Mouse (Mus musculus): ENCODE measurements at regions not wholly inside any gene's neighbourhood (a gene's known extent, or its start where the extent isn't known, plus 50 kb on each side); places are given as distances from the start of the nearest gene placed in this dataset.

- H3K4me3 ChIP-seq (ENCODE audit: low read depth, low read length): no peak overlapping the region
- no peak for ATAC-seq (ENCODE audit: insufficient number of reproducible peaks, insufficient read depth, low FRiP score, low read depth)
- no peaks in the 10 kb centered on the region for H3K36me3 ChIP-seq (ENCODE audit: control insufficient read depth, insufficient read depth, low read length)
- H3K9me3 ChIP-seq (ENCODE audit: control insufficient read depth, low read depth, low read length): no peaks in the 10 kb centered on the region
- H3K9ac ChIP-seq (replicated peaks; ENCODE audit: low read depth, low read length): no peak overlapping the region
- H3K4me1 ChIP-seq (ENCODE audit: control insufficient read depth, insufficient read depth, low read length): no peaks in the 10 kb centered on the region
- H3K27ac ChIP-seq (ENCODE audit: low read length): no peak overlapping the region
- H3K4me2 ChIP-seq (replicated peaks; ENCODE audit: low read depth, low read length): no peak overlapping the region
- H3K27me3 ChIP-seq (ENCODE audit: control insufficient read depth, insufficient read depth, low read length): no peaks in the 10 kb centered on the region
- WGBS: 65% methylated on average over 4 of the region's 4 CpGs
Observed at GRCm38 (mm10) chr2:128523425-128524108, 67.4 kb upstream of the Spdye4c start.

DNA sequence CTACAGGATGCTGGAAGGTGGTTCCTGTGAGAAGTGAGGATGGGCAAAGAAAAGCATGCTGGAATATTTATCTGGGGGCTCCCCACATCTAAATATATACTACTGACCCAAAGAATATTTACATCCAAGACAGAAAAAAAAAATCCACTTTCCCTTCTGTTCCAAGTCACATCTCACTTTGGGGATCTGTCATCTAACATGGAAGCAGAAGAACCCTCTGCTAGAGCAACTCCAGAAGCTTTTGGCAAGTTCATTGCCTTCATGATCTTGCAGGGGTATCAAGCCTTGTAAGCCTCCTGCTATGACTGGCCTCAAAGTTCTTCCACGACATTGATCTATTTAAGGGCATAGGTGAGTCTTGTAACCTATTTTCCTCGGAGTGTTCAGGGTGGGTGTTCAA is 64.9 kb upstream of the Spdye4c start:
- H3K4me1 ChIP-seq (ENCODE audit: control insufficient read depth, insufficient read depth, low read length): no peaks in the 10 kb centered on the region
- 72% methylated on average over 2 of the region's 2 CpGs for WGBS
- ATAC-seq (ENCODE audit: insufficient number of reproducible peaks, insufficient read depth, low FRiP score, low read depth): no peak

DNA sequence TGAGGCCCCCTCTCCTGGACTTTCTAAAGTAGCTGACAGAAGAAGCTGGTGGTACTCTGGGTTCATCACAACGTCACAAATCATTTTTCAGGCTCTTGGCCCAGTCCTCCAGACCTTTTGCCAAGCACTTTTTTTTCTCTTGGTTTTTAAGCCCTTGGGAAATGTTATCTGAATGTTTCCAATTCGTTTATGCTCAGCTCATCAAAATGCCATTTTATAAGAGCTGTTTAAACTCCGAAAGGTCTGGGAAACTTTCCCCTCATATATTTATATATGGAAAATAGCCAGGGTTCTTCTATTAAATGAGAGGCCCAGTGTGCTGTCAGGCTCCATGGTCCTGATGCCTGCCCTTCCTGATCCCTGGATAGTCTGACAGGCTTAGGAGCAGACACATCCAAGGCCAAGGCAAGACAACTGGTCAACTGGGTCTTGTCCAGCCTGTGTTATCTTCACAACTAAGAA is 64.1 kb upstream of the Spdye4c start:
- WGBS: 42% methylated on average over 3 of the region's 3 CpGs
- H3K27ac ChIP-seq (ENCODE audit: low read length): peak overlapping the region; percentile 44; the same call in 1 of the 2 replicates
- H3K9me3 ChIP-seq (ENCODE audit: control insufficient read depth, low read depth, low read length): no peaks in the 10 kb centered on the region
- no peak for ATAC-seq (ENCODE audit: insufficient number of reproducible peaks, insufficient read depth, low FRiP score, low read depth)
- H3K36me3 ChIP-seq (ENCODE audit: control insufficient read depth, insufficient read depth, low read length): no peaks in the 10 kb centered on the region
- H3K4me1 ChIP-seq (ENCODE audit: control insufficient read depth, insufficient read depth, low read length): no peaks in the 10 kb centered on the region
- no peak overlapping the region for H3K4me3 ChIP-seq (ENCODE audit: low read depth, low read length)
- H3K27me3 ChIP-seq (ENCODE audit: control insufficient read depth, insufficient read depth, low read length): no peaks in the 10 kb centered on the region
- H3K4me2 ChIP-seq (replicated peaks; ENCODE audit: low read depth, low read length): no peak overlapping the region
- no peak overlapping the region for H3K9ac ChIP-seq (replicated peaks; ENCODE audit: low read depth, low read length)

More for the DNA sequence above, 64.9 kb upstream of the Spdye4c start:
- H3K9ac ChIP-seq (replicated peaks; ENCODE audit: low read depth, low read length): no peak overlapping the region
- no peak overlapping the region for H3K4me3 ChIP-seq (ENCODE audit: low read depth, low read length)
- no peaks in the 10 kb centered on the region for H3K36me3 ChIP-seq (ENCODE audit: control insufficient read depth, insufficient read depth, low read length)
- no peak overlapping the region for H3K4me2 ChIP-seq (replicated peaks; ENCODE audit: low read depth, low read length)
- no peaks in the 10 kb centered on the region for H3K27me3 ChIP-seq (ENCODE audit: control insufficient read depth, insufficient read depth, low read length)
- no peaks in the 10 kb centered on the region for H3K9me3 ChIP-seq (ENCODE audit: control insufficient read depth, low read depth, low read length)
- no peak overlapping the region for H3K27ac ChIP-seq (ENCODE audit: low read length)

DNA sequence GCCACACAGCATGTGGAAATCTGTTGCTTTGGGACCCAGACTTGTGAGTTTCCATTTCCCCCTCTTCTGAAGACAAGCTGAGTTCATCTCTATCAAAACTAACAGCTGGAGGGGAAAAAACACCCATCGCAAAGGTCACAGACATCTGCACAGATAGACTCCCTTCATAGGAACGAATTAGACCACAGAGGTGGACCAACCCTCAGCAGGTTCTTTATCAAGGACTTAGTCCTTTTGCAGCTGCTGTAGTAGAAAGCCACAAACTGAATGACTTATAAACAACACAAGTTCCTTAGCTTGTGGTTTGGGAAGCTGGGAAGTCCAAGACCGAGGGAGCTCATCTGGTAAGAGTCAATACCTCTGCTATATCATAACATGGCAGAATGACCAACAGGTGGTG is 54.7 kb upstream of the Spdye4c start:
- no peaks in the 10 kb centered on the region for H3K27me3 ChIP-seq (ENCODE audit: control insufficient read depth, insufficient read depth, low read length)
- 0 out of 2 replicates have a peak, but pooled peaks cover 6% of the 10 kb centered on the region for H3K9me3 ChIP-seq (ENCODE audit: control insufficient read depth, low read depth, low read length)
- H3K4me3 ChIP-seq (ENCODE audit: low read depth, low read length): no peak overlapping the region
- H3K36me3 ChIP-seq (ENCODE audit: control insufficient read depth, insufficient read depth, low read length): no peaks in the 10 kb centered on the region
- no peaks in the 10 kb centered on the region for H3K4me1 ChIP-seq (ENCODE audit: control insufficient read depth, insufficient read depth, low read length)
- no peak overlapping the region for H3K9ac ChIP-seq (replicated peaks; ENCODE audit: low read depth, low read length)
- ATAC-seq (ENCODE audit: insufficient number of reproducible peaks, insufficient read depth, low FRiP score, low read depth): no peak
- no peak overlapping the region for H3K27ac ChIP-seq (ENCODE audit: low read length)
- 88% methylated on average over 3 of the region's 3 CpGs for WGBS
- no peak overlapping the region for H3K4me2 ChIP-seq (replicated peaks; ENCODE audit: low read depth, low read length)

DNA sequence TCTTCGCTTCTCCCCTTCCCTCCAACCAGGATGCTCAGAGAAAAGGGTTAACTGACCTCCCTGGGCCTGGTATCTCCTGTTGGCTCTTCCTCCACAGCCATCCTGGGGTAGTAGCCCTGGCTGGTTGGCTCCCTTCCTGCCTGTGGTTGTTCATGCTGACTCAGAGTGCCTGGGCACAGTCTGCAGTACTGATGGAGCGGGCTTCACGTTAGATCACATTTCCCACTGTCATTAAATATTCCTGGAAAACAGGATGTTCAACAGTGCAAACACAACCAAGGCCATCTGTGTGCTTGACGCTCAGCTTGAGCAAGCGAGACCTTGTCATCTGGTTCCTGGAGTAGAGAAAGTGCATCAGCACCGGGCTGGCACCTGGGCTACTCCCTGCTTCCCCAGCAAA is 53.6 kb upstream of the Spdye4c start:
- no peak overlapping the region for H3K4me3 ChIP-seq (ENCODE audit: low read depth, low read length)
- H3K9ac ChIP-seq (replicated peaks; ENCODE audit: low read depth, low read length): no peak overlapping the region
- ATAC-seq (ENCODE audit: insufficient number of reproducible peaks, insufficient read depth, low FRiP score, low read depth): no peak
- H3K4me2 ChIP-seq (replicated peaks; ENCODE audit: low read depth, low read length): no peak overlapping the region
- no peaks in the 10 kb centered on the region for H3K4me1 ChIP-seq (ENCODE audit: control insufficient read depth, insufficient read depth, low read length)
- H3K9me3 ChIP-seq (ENCODE audit: control insufficient read depth, low read depth, low read length): 0 out of 2 replicates have a peak, but pooled peaks cover 6% of the 10 kb centered on the region
- WGBS: 77% methylated on average over 6 of the region's 6 CpGs
- no peaks in the 10 kb centered on the region for H3K36me3 ChIP-seq (ENCODE audit: control insufficient read depth, insufficient read depth, low read length)
- H3K27ac ChIP-seq (ENCODE audit: low read length): no peak overlapping the region
- no peaks in the 10 kb centered on the region for H3K27me3 ChIP-seq (ENCODE audit: control insufficient read depth, insufficient read depth, low read length)

- Histone ChIP-seq H3K9ac (replicated peaks; ENCODE audit: low read depth, low read length) (no peak overlapping the region), H3K9me3 (ENCODE audit: control insufficient read depth, low read depth, low read length) (no peaks in the 10 kb centered on the region), H3K4me3 (ENCODE audit: low read depth, low read length) (no peak overlapping the region), H3K4me1 (ENCODE audit: control insufficient read depth, insufficient read depth, low read length) (peaks cover 3% of the 10 kb centered on the region; the same call in 1 of the 2 replicates), H3K4me2 (replicated peaks; ENCODE audit: low read depth, low read length) (no peak overlapping the region), H3K36me3 (ENCODE audit: control insufficient read depth, insufficient read depth, low read length) (no peaks in the 10 kb centered on the region), H3K27ac (ENCODE audit: low read length) (no peak overlapping the region), H3K27me3 (ENCODE audit: control insufficient read depth, insufficient read depth, low read length) (no peaks in the 10 kb centered on the region)
- 93% methylated on average over 8 of the region's 8 CpGs for WGBS
- no peak for ATAC-seq (ENCODE audit: insufficient number of reproducible peaks, insufficient read depth, low FRiP score, low read depth)
Observed at GRCm38 (mm10) chr2:128538736-128539135, 52.3 kb upstream of the Spdye4c start.

Data from stomach, embryonic 14.5 days (tissue).